Mouse (Mus musculus) intestine, embryonic 15.5 days (tissue): ENCODE results near the gene Slc25a40. TPM values are rescaled to one million over a fixed set of nuclear protein-coding genes. Genes with fewer than 3 reads are reported as not detected.

Experiments
- polyA plus RNA-seq: library from polyadenylated mRNA; unstranded; fragments of >200 nt; fragmentation: Nextera tagmentation; extraction: Ambion mirVana; gene quantifications from 2 replicates; pipeline ENCODE4 v1.2.1, GENCODE M21; 2015

Slc25a40 gene
- polyA plus RNA-seq, 1 experiment from 2014 or later, result 10.1 TPM

Other genes with a start within 250 kb of the Slc25a40 start
- gene Adam22, start 54.7 kb upstream of the Slc25a40 start, polyA plus RNA-seq, result 4.5 and 6.2 TPM in 2 replicates
- gene Dbf4, start 134 bp upstream of the Slc25a40 start, polyA plus RNA-seq, result 31.2 and 36.3 TPM in 2 replicates
- gene Rundc3b, start 200.1 kb downstream of the Slc25a40 start, polyA plus RNA-seq, result 5.6 and 7.2 TPM in 2 replicates
- 8.7 and 9.4 TPM in 2 replicates for gene Abcb1a, start 237.2 kb downstream of the Slc25a40 start, polyA plus RNA-seq